Mouse (Mus musculus): Measurements from ENCODE around the gene Taar1. TPM values are rescaled to one million over a fixed set of nuclear protein-coding genes. Genes with fewer than 3 reads are reported as not detected.

Taar1 gene
- not detected in 2 replicates for polyA plus RNA-seq (2016; fragmentation: Nextera tagmentation; extraction: Ambion mirVana)

DNA sequence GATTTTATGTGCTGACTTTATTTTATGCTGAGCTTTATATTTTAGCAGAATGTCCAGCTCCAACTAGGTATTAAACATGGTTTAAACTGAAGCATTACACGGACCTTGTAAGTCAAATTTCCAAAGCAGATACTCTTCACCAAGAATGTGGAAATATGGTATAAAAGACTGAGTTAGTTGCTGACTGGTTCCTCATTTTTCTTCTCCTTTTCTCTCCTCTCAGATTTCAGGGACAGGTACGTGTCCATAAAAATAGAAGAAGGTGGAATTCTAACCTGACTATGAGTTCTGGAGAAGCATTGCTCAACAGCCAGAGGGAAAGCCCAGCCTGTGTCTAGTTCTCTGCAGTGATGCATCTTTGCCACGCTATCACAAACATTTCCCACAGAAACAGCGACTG is at the start of gene Taar1:
TSS of gene Taar1 (plus strand) at position 301 of the 400 bp plus-strand sequence.
- Histone ChIP-seq H3K4me2 (no peak within 1 kb of the TSS), H3K9me3 (no peaks in the 10 kb centered on the region), H3K9ac (no peak within 1 kb of the TSS), H3K27me3 (no peaks in the 10 kb centered on the region), H3K4me3 (replicated peaks) (no peak within 1 kb of the TSS), H3K27ac (no peak within 1 kb of the TSS), H3K36me3 (replicated peaks) (no peaks in the 10 kb centered on the region), H3K4me1 (no peaks in the 10 kb centered on the region)
- WGBS: 93% methylated on average over 4 of the region's 4 CpGs
- no peak for ATAC-seq (ENCODE audit: low FRiP score)

DNA sequence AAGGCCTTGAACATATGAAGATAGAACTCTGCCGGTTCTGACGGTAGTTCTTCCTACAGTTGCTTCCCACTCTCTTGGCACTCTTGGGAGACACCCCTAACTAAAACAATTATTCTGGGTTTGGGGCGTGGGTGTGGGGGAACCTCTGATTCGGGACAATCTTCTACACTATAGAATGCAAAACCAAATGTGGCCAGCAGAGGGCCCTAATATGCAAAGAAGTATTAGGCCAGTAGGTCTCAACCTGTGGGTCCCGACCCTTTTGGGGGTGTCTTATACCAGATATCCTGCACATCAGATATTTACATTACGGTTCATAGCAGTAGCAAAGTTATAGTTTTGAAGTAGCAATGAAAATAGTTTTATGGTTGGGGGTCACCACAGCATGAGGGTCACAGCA is 39.5 kb upstream of the Taar1 start:
- H3K9me3 ChIP-seq: no peaks in the 10 kb centered on the region
- H3K27me3 ChIP-seq: no peaks in the 10 kb centered on the region
- 87% methylated on average over 6 of the region's 6 CpGs for WGBS
- H3K9ac ChIP-seq: no peak overlapping the region
- H3K36me3 ChIP-seq (replicated peaks): no peaks in the 10 kb centered on the region
- H3K27ac ChIP-seq: no peak overlapping the region
- H3K4me3 ChIP-seq (replicated peaks): no peak overlapping the region
- no peaks in the 10 kb centered on the region for H3K4me1 ChIP-seq
- no peak overlapping the region for H3K4me2 ChIP-seq
- no peak for ATAC-seq (ENCODE audit: low FRiP score)

DNA sequence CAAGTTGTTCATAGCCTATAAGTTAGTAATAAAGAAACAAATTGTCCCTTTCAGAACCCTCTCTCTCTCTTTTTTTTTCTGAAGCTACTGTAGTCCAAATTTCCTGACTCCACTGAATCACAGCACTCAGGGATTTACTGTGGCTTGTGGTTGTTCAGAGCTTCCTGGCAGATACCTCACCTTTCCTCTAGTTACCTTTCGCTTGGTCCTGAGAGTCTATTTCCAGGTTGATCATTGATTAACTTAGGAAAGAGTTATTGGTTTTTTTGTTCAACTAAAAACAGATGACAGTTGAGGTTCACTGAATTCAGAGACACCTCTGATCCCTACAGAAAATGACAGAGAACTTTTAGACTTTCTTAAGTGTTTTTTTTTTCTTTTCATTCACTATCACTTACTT is 35.2 kb upstream of the Taar1 start:
- no peaks in the 10 kb centered on the region for H3K36me3 ChIP-seq (replicated peaks)
- WGBS: 95% methylated on average over 1 of the region's 1 CpGs
- H3K4me1 ChIP-seq: no peaks in the 10 kb centered on the region
- no peak for ATAC-seq (ENCODE audit: low FRiP score)
- no peak overlapping the region for H3K4me2 ChIP-seq
- no peaks in the 10 kb centered on the region for H3K9me3 ChIP-seq
- no peak overlapping the region for H3K4me3 ChIP-seq (replicated peaks)
- no peak overlapping the region for H3K27ac ChIP-seq
- H3K9ac ChIP-seq: no peak overlapping the region
- H3K27me3 ChIP-seq: no peaks in the 10 kb centered on the region

DNA sequence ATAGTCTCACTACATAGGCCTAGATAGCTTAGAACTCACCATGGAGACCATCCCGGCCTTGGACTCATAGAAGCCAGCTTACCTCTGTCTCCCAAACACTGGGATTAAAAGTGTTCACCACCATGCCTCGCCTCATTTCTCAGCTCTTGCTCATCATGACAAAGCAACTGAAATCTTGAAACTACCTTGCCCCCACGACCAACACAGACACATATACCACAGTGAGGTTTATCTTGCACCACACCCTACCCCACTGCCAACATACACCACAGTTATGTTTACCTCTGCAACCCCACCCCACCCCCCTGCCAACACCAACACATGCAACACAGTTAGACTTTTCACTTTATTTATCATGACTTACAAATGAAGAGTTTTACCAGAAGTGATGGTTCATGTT is 34.1 kb upstream of the Taar1 start:
- 83% methylated on average over 3 of the region's 3 CpGs for WGBS
- no peak overlapping the region for H3K27ac ChIP-seq
- no peak for ATAC-seq (ENCODE audit: low FRiP score)
- H3K9ac ChIP-seq: no peak overlapping the region
- no peak overlapping the region for H3K4me3 ChIP-seq (replicated peaks)
- H3K4me2 ChIP-seq: no peak overlapping the region
- no peaks in the 10 kb centered on the region for H3K9me3 ChIP-seq
- no peaks in the 10 kb centered on the region for H3K36me3 ChIP-seq (replicated peaks)
- H3K4me1 ChIP-seq: no peaks in the 10 kb centered on the region
- no peaks in the 10 kb centered on the region for H3K27me3 ChIP-seq

DNA sequence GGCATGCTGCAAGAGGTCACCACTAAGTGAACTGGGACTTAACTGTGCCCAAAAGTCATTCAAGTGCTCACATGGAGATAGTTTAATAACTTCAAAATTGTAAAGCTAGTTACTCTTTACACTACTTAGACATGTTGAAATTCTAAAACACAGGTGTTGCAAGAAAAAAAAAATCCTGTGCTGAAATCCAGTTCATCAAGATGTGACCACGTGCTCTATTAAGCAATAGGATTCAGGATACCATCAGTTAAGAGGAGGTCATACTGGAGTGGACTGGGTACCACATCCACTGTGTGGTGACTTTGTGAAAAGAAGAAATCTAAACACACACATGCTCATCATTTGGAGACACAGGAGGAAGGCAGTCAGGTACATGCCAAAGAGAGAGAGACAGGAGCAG is 27.2 kb upstream of the Taar1 start:
- no peak for ATAC-seq (ENCODE audit: low FRiP score)
- 85% methylated on average over 1 of the region's 1 CpGs for WGBS
- Histone ChIP-seq H3K9me3 (no peaks in the 10 kb centered on the region), H3K27ac (no peak overlapping the region), H3K4me1 (0 out of 2 replicates have a peak, but pooled peaks cover 3% of the 10 kb centered on the region), H3K27me3 (no peaks in the 10 kb centered on the region), H3K4me2 (no peak overlapping the region), H3K36me3 (replicated peaks) (no peaks in the 10 kb centered on the region), H3K9ac (no peak overlapping the region), H3K4me3 (replicated peaks) (no peak overlapping the region)

DNA sequence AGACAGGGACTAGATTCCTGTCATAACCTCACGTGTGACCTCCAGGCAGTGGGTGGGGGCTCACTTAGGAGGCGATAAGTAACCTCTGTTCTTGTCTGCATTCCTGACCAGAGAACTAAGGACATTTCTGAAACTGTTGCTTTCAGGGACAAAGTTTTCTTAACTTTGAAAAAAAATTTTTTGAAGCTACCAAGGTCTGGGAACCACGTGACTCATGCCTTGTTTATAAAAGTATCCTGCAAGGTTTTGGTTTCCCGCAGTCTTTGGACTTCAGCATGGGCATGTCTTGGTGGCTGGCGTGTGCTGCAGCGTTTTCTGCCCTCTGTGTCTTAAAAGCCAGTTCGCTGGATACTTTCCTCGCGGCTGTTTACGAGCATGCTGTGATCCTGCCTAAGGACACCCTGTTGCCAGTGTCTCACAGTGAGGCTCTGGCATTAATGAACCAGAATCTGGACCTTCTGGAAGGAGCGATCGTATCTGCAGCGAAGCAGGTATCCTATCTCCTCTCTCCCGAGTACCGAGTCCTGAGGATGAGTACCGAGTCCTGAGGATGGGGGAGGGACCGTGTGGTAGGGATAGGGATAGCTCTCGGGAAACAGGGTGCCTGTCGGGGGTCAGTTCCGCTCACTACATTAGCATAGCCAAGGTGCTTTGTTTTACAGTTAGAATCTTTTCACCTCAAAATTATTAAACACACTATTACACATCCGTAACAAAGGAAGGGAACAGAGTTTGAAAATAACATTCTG is 25.4 kb upstream of the Taar1 start, which contains the start of gene Vnn1:
TSS of gene Vnn1 (plus strand) at position 88 of the 749 bp plus-strand sequence.
- Histone ChIP-seq H3K4me1 (0 out of 2 replicates have a peak, but pooled peaks cover 3% of the 10 kb centered on the region), H3K27me3 (no peaks in the 10 kb centered on the region), H3K36me3 (replicated peaks) (no peaks in the 10 kb centered on the region), H3K4me2 (peak within 1 kb of the TSS; percentile 23; the same call in 1 of the 2 replicates), H3K9me3 (no peaks in the 10 kb centered on the region), H3K4me3 (replicated peaks) (no peak within 1 kb of the TSS), H3K27ac (no peak within 1 kb of the TSS), H3K9ac (no peak within 1 kb of the TSS)
- WGBS: 46% methylated on average over 21 of the region's 21 CpGs
- ATAC-seq (ENCODE audit: low FRiP score): no peak

DNA sequence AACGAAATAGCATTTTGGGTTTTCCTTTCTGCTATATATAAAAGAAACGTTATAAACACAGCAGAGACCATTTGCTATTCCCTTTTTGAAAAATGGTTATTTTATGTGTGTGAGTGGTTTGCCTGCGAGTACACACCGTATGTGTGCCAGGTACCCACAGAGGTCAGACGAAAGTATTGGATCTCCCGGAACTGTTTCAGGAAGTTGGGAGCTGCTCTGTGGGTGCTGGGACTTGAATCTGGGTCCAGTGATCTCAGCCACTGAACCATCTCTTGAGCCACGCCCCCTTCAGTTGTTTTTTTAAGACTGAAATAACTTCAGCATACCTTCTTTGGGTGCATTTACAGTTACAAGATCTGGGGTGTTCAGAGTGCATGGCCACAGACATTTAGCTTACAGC is 24.8 kb upstream of the Taar1 start:
- Histone ChIP-seq H3K4me2 (no peak overlapping the region), H3K4me1 (0 out of 2 replicates have a peak, but pooled peaks cover 3% of the 10 kb centered on the region), H3K27me3 (no peaks in the 10 kb centered on the region), H3K27ac (no peak overlapping the region), H3K9me3 (no peaks in the 10 kb centered on the region), H3K36me3 (replicated peaks) (no peaks in the 10 kb centered on the region), H3K9ac (no peak overlapping the region), H3K4me3 (replicated peaks) (no peak overlapping the region)
- WGBS: 84% methylated on average over 7 of the region's 7 CpGs
- ATAC-seq (ENCODE audit: low FRiP score): no peak

DNA sequence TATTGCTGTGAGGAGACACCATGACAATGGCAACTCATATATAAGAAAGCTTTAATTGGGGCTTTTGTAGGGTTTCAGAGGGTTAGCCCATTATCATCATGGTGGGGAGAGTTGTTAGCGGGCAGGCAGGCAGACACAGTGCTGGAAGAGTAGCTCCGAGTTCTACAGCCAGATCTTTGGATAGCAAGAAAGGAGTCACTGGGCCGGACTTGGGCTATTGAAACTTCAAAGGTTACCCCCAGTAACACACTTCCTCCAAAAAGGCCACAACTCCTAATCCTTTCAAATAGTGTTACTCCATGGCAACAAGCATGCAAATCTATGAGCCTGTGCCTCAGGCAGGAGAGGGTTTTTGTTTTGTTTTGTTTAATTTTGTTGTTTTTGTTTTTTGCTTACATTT is 19.0 kb upstream of the Taar1 start:
- Histone ChIP-seq H3K4me3 (replicated peaks) (no peak overlapping the region), H3K4me2 (no peak overlapping the region), H3K4me1 (peaks cover 9% of the 10 kb centered on the region; the same call in 1 of the 2 replicates), H3K9ac (no peak overlapping the region), H3K9me3 (no peaks in the 10 kb centered on the region), H3K27ac (no peak overlapping the region), H3K27me3 (no peaks in the 10 kb centered on the region), H3K36me3 (replicated peaks) (no peaks in the 10 kb centered on the region)
- WGBS: 23% methylated on average over 3 of the region's 3 CpGs
- peak; percentile 40; the same call in 1 of the 2 replicates for ATAC-seq (ENCODE audit: low FRiP score)

DNA sequence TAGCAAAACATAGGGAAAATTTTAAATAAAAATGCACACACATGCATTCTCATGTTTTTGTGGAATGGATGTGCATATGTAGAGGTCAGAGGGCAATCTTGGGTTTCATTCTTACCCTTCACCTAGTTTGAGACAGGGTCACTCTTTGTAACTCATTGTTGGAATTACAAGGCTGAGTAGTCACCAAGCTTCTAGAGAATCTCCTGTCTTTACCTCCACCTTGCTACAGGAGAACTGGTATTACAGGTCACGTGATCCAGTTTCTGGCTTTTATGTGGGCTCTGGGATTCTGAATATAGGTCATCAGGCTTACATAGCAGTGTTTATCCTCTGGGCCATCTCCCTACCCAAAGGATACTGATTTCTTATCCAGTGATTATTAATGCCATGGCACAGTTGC is 14.5 kb upstream of the Taar1 start:
- Histone ChIP-seq H3K9ac (no peak overlapping the region), H3K4me3 (replicated peaks) (no peak overlapping the region), H3K36me3 (replicated peaks) (no peaks in the 10 kb centered on the region), H3K9me3 (no peaks in the 10 kb centered on the region), H3K4me2 (no peak overlapping the region), H3K4me1 (peaks cover 9% of the 10 kb centered on the region; the same call in 1 of the 2 replicates), H3K27ac (no peak overlapping the region), H3K27me3 (no peaks in the 10 kb centered on the region)
- 97% methylated on average over 1 of the region's 1 CpGs for WGBS
- ATAC-seq (ENCODE audit: low FRiP score): no peak

DNA sequence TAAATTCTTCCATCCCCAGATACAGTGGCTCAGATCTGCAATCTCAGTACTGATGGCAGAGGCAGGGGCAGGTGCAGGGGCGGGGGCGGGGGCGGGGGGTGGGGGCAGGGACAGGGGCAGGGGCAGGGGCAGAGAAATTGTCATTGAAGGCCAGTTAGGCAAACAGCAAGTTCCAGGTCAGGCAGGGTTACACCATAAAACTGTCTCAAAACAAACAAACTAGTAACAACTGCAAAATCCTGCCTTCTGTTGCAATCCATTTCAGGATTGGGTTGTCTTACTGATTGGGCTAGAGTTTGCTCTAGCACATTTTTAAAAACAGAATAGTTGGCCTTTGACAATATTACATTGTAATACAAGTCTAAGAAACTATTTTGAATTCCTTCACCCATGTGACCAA is 2.3 kb downstream of the Taar1 start:
- Histone ChIP-seq H3K9ac (no peak overlapping the region), H3K4me3 (replicated peaks) (no peak overlapping the region), H3K36me3 (replicated peaks) (no peaks in the 10 kb centered on the region), H3K4me1 (no peaks in the 10 kb centered on the region), H3K4me2 (no peak overlapping the region), H3K27me3 (no peaks in the 10 kb centered on the region), H3K27ac (no peak overlapping the region), H3K9me3 (no peaks in the 10 kb centered on the region)
- 81% methylated on average over 3 of the region's 3 CpGs for WGBS
- ATAC-seq (ENCODE audit: low FRiP score): no peak

DNA sequence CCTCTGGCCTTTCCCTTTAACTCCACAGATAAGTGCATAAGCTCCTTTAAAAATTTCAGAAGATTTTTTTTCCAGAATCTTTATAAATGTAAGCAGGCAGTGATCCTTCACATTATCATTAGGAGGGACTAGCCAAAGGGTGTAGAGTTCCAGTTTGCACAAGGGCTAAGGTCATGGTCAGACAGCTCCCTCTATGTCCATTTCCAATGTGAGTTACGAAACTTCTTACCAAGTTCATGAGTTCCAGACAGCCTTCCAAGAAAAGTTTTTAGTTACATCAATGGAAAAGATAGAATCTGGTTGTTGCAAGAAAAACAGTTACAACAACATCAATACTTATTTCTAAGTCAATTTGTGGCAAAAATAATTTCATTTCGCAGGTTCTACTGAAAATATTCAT is 3.8 kb downstream of the Taar1 start:
- 79% methylated on average over 2 of the region's 2 CpGs for WGBS

DNA sequence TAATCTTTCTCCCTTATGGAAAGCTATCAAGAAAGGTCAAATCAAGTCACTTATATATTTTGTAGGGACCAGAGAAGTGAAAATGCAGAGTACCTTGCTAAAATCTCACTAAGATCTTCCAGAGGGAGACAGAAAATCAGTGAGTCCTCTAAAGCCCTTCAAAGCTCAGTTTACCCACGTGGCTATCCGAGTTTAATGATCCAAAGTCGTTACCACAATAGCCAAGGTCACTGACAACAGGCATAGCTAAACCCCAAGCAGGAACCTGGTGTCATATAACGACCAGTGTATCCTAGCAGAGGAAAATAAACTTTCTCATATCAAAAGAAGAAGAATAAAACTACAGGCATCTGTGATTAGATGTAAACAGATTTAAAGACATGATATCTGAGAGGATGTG is 17.5 kb downstream of the Taar1 start:
- no peaks in the 10 kb centered on the region for H3K27me3 ChIP-seq
- no peak for ATAC-seq (ENCODE audit: low FRiP score)
- H3K9ac ChIP-seq: no peak overlapping the region
- H3K4me3 ChIP-seq (replicated peaks): no peak overlapping the region
- H3K9me3 ChIP-seq: no peaks in the 10 kb centered on the region
- no peak overlapping the region for H3K27ac ChIP-seq
- 41% methylated on average over 4 of the region's 4 CpGs for WGBS
- 0 out of 2 replicates have a peak, but pooled peaks cover 3% of the 10 kb centered on the region for H3K4me1 ChIP-seq
- no peak overlapping the region for H3K4me2 ChIP-seq
- no peaks in the 10 kb centered on the region for H3K36me3 ChIP-seq (replicated peaks)

More for the DNA sequence above, 3.8 kb downstream of the Taar1 start:
- H3K4me3 ChIP-seq (replicated peaks): no peak overlapping the region
- H3K4me1 ChIP-seq: no peaks in the 10 kb centered on the region
- H3K27me3 ChIP-seq: no peaks in the 10 kb centered on the region
- H3K4me2 ChIP-seq: no peak overlapping the region
- H3K36me3 ChIP-seq (replicated peaks): no peaks in the 10 kb centered on the region
- no peaks in the 10 kb centered on the region for H3K9me3 ChIP-seq
- H3K27ac ChIP-seq: no peak overlapping the region
- no peak overlapping the region for H3K9ac ChIP-seq
- ATAC-seq (ENCODE audit: low FRiP score): no peak

DNA sequence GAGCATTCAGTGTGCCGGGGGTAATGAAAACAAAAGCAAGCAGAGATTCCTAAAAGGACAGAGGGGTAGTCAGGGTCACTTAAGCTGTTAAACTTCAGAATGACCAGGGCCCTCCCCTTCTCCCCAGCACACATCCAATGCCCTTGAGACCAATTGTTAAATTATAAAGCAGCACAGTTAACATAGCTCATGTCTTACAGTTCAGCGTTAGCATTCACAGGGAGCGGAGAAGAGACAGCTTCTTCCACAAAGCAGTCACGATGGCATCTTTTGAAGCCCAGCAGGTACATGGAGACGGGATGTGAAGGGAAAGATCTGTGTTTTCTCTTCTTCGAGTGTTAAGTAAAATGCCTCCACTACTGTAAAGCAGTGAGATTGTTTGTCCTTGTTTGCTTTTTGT is 18.2 kb downstream of the Taar1 start, which contains the start of gene Taar2:
TSS of gene Taar2 (plus strand) at position 261 of the 400 bp plus-strand sequence.
- H3K36me3 ChIP-seq (replicated peaks): no peaks in the 10 kb centered on the region
- WGBS: 58% methylated on average over 6 of the region's 6 CpGs

More for the DNA sequence above, 18.2 kb downstream of the Taar1 start, which contains the start of gene Taar2:
- no peak within 1 kb of the TSS for H3K4me2 ChIP-seq
- no peak within 1 kb of the TSS for H3K27ac ChIP-seq
- H3K27me3 ChIP-seq: no peaks in the 10 kb centered on the region
- no peaks in the 10 kb centered on the region for H3K9me3 ChIP-seq
- no peak for ATAC-seq (ENCODE audit: low FRiP score)
- 0 out of 2 replicates have a peak, but pooled peaks cover 3% of the 10 kb centered on the region for H3K4me1 ChIP-seq
- H3K4me3 ChIP-seq (replicated peaks): no peak within 1 kb of the TSS
- H3K9ac ChIP-seq: no peak within 1 kb of the TSS

Measured in forebrain, embryonic 12.5 days (tissue).